Mouse (Mus musculus) MEL (cell line): ENCODE measurements around the gene Olfr805. TPM values are rescaled to one million over a fixed set of nuclear protein-coding genes. Genes with fewer than 3 reads are reported as not detected.

ENCODE experiments used
- DNase-seq: peaks from one replicate; pipeline ENCODE4 v3.0.0; 2011; ENCODE audit warnings: low read depth, low spot score
- H3K27ac ChIP-seq: 2 replicates; pipeline ENCODE4 v1.5.1; 2012; ENCODE audit warnings: low read depth, mild to moderate bottlenecking, control low read depth, low read length, moderate library complexity; ENCODE audit not compliant: control insufficient read depth
- H3K27me3 ChIP-seq, 2 experiments: fragments of 150-350 bp in 1 of 2; sonication (generic) in 1 of 2; 2 replicates each; pipeline ENCODE4 v1.6.1; 2012; ENCODE audit warnings: low read length in 2 of 2, mild to moderate bottlenecking in 2 of 2, improper control_type of control experiment in 1 of 2, moderate library complexity in 1 of 2; ENCODE audit not compliant: insufficient read depth in 2 of 2, control insufficient read depth in 1 of 2
- H3K36me3 ChIP-seq, 2 experiments: 2 replicates each; pipeline ENCODE4 v1.6.1; 2012 to 2014; ENCODE audit warnings: low read length in 2 of 2, improper control_type of control experiment in 1 of 2, inconsistent platforms in 1 of 2, mild to moderate bottlenecking in 1 of 2; ENCODE audit not compliant: insufficient read depth in 2 of 2, control insufficient read depth in 1 of 2
- H3K4me1 ChIP-seq, 2 experiments: fragments of 150-350 bp in 1 of 2; sonication (generic) in 1 of 2; 2 replicates each; pipeline ENCODE4 v1.6.1; 2012; ENCODE audit warnings: low read length in 2 of 2, improper control_type of control experiment in 1 of 2, mild to moderate bottlenecking in 1 of 2; ENCODE audit not compliant: insufficient read depth in 2 of 2, control insufficient read depth in 1 of 2
- H3K4me3 ChIP-seq, 2 experiments: fragments of 150-350 bp in 1 of 2; sonication (generic) in 1 of 2; 2 replicates each; pipeline ENCODE4 v1.5.1; 2012; ENCODE audit warnings: low read depth in 2 of 2, low read length in 2 of 2, mild to moderate bottlenecking in 2 of 2, moderate library complexity in 2 of 2, control low read depth in 1 of 2, improper control_type of control experiment in 1 of 2; ENCODE audit not compliant: control insufficient read depth in 1 of 2, insufficient read depth in 1 of 2
- H3K79me2 ChIP-seq: 2 replicates; pipeline ENCODE4 v1.6.1; 2012; ENCODE audit warnings: mild to moderate bottlenecking, low read length, moderate library complexity; ENCODE audit not compliant: control insufficient read depth, poor library complexity, insufficient read depth
- H3K9ac ChIP-seq: 2 replicates; pipeline ENCODE4 v1.6.1; 2012; ENCODE audit warnings: low read depth, mild to moderate bottlenecking, control low read depth, low read length, moderate library complexity; ENCODE audit not compliant: control insufficient read depth, poor library complexity, severe bottlenecking
- H3K9me3 ChIP-seq: fragments of 150-350 bp; sonication (generic); replicated peaks from 2 replicates; pipeline ENCODE4 v1.6.1; 2012; ENCODE audit warnings: mild to moderate bottlenecking, low read length, improper control_type of control experiment, moderate library complexity; ENCODE audit not compliant: insufficient read depth
- BHLHE40 ChIP-seq: IDR thresholded peaks from 2 replicates; pipeline ENCODE4 v1.6.1; 2012; ENCODE audit warnings: low read depth, mild to moderate bottlenecking, inconsistent platforms, low read length, improper control_type of control experiment, borderline replicate concordance
- CTCF ChIP-seq, 3 experiments: IDR thresholded peaks in 2 of 3; conservative IDR thresholded peaks in 1 of 3; 2 replicates each; pipeline ENCODE4 v1.5.1; 2011 to 2012; ENCODE audit warnings: low read length in 3 of 3, low read depth in 2 of 3, mild to moderate bottlenecking in 2 of 3, improper control_type of control experiment in 1 of 3, inconsistent platforms in 1 of 3, mixed read lengths in 1 of 3, moderate library complexity in 1 of 3; ENCODE audit not compliant: control insufficient read depth in 1 of 3, insufficient read depth in 1 of 3, poor library complexity in 1 of 3, severe bottlenecking in 1 of 3
- E2F4 ChIP-seq: IDR thresholded peaks from 2 replicates; pipeline ENCODE4 v1.6.1; 2011; ENCODE audit warnings: low read depth, low read length, improper control_type of control experiment, borderline replicate concordance
- ELF1 ChIP-seq: IDR thresholded peaks from 2 replicates; pipeline ENCODE4 v1.6.1; 2014; ENCODE audit warnings: low read depth, mild to moderate bottlenecking, inconsistent platforms, low read length, improper control_type of control experiment, moderate library complexity
- GATA1 ChIP-seq: IDR thresholded peaks from 2 replicates; pipeline ENCODE4 v1.6.1; 2011; ENCODE audit warnings: low read depth, low read length, improper control_type of control experiment
- HCFC1 ChIP-seq: IDR thresholded peaks from 2 replicates; pipeline ENCODE4 v1.6.1; 2012; ENCODE audit warnings: low read depth, mild to moderate bottlenecking, inconsistent platforms, low read length, improper control_type of control experiment, moderate library complexity
- JUND ChIP-seq: IDR thresholded peaks from 2 replicates; pipeline ENCODE4 v1.6.1; 2011; ENCODE audit warnings: low read depth, mild to moderate bottlenecking, improper control_type of control experiment, low read length
- KAT2A ChIP-seq: conservative IDR thresholded peaks from 2 replicates; pipeline ENCODE4 v1.6.1; 2012; ENCODE audit warnings: low read depth, low read length, improper control_type of control experiment, inconsistent platforms
- MAX ChIP-seq: IDR thresholded peaks from 2 replicates; pipeline ENCODE4 v1.6.1; 2011; ENCODE audit warnings: low read length, improper control_type of control experiment
- MAZ ChIP-seq: IDR thresholded peaks from 2 replicates; pipeline ENCODE4 v1.6.1; 2012; ENCODE audit warnings: low read depth, mild to moderate bottlenecking, inconsistent platforms, low read length, improper control_type of control experiment
- MEF2A ChIP-seq: IDR thresholded peaks from 2 replicates; pipeline ENCODE4 v1.6.1; 2014; ENCODE audit warnings: low read depth, mild to moderate bottlenecking, inconsistent platforms, low read length, improper control_type of control experiment; ENCODE audit not compliant: poor library complexity, insufficient replicate concordance, severe bottlenecking; ENCODE audit errors: extremely low read depth
- NRF1 ChIP-seq: IDR thresholded peaks from 2 replicates; pipeline ENCODE4 v1.6.1; 2014; ENCODE audit warnings: low read depth, mild to moderate bottlenecking, inconsistent platforms, low read length, improper control_type of control experiment, moderate library complexity; ENCODE audit not compliant: poor library complexity, insufficient read depth, severe bottlenecking
- RAD21 ChIP-seq: IDR thresholded peaks from 2 replicates; pipeline ENCODE4 v1.6.1; 2011; ENCODE audit warnings: mild to moderate bottlenecking, low read depth, low read length, improper control_type of control experiment
- TAL1 ChIP-seq: IDR thresholded peaks from 2 replicates; pipeline ENCODE4 v1.6.1; 2012; ENCODE audit warnings: mild to moderate bottlenecking, inconsistent platforms, low read length, moderate library complexity, mixed read lengths
- TCF12 ChIP-seq: IDR thresholded peaks from 2 replicates; pipeline ENCODE4 v1.6.1; 2014; ENCODE audit warnings: low read depth, mild to moderate bottlenecking, inconsistent platforms, low read length, improper control_type of control experiment, moderate library complexity
- UBTF ChIP-seq: IDR thresholded peaks from 2 replicates; pipeline ENCODE4 v1.6.1; 2012; ENCODE audit warnings: low read depth, mild to moderate bottlenecking, inconsistent platforms, low read length, improper control_type of control experiment, moderate library complexity, borderline replicate concordance; ENCODE audit not compliant: insufficient read depth
- USF1 ChIP-seq: IDR thresholded peaks from 2 replicates; pipeline ENCODE4 v1.6.1; 2014; ENCODE audit warnings: low read depth, mild to moderate bottlenecking, inconsistent platforms, low read length, improper control_type of control experiment, moderate library complexity
- USF2 ChIP-seq, 2 experiments: IDR thresholded peaks; 2 replicates each; pipeline ENCODE4 v1.6.1; 2011 to 2012; ENCODE audit warnings: improper control_type of control experiment in 2 of 2, low read length in 2 of 2, borderline replicate concordance in 1 of 2, inconsistent platforms in 1 of 2, low read depth in 1 of 2, mild to moderate bottlenecking in 1 of 2; ENCODE audit not compliant: insufficient read depth in 1 of 2
- ZC3H11A ChIP-seq: IDR thresholded peaks from 2 replicates; pipeline ENCODE4 v1.6.1; 2012; ENCODE audit warnings: low read depth, mild to moderate bottlenecking, inconsistent platforms, low read length, improper control_type of control experiment
- ZKSCAN1 ChIP-seq: IDR thresholded peaks from 2 replicates; pipeline ENCODE4 v1.6.1; 2012; ENCODE audit warnings: low read depth, mild to moderate bottlenecking, inconsistent platforms, low read length, improper control_type of control experiment, moderate library complexity
- ZMIZ1 ChIP-seq: IDR thresholded peaks from 2 replicates; pipeline ENCODE4 v1.6.1; 2012; ENCODE audit warnings: low read depth, mild to moderate bottlenecking, inconsistent platforms, low read length, improper control_type of control experiment, moderate library complexity
- ZNF384 ChIP-seq: IDR thresholded peaks from 2 replicates; pipeline ENCODE4 v1.6.1; 2012; ENCODE audit warnings: low read depth, mild to moderate bottlenecking, inconsistent platforms, low read length, improper control_type of control experiment
- polyA plus RNA-seq, 2 experiments: library from polyadenylated mRNA; stranded (reverse) in 1 of 2; unstranded in 1 of 2; fragments of >175 nt in 1 of 2; fragments of >200 nt in 1 of 2; gene quantifications; 2 replicates each; pipeline versions ENCODE4 v1.2.1 to v1.2.4; 2012; ENCODE audit warnings: low replicate concordance in 2 of 2, low read depth in 1 of 2; ENCODE audit not compliant: insufficient read length in 2 of 2, insufficient read depth in 1 of 2, missing spikeins in 1 of 2
- total RNA-seq: library from RNA; depleted of rRNA; stranded (reverse); fragments of 300-350 nt; gene quantifications from 2 replicates; pipeline ENCODE4 v1.2.3, GENCODE M21; 2012

Gene Olfr805
- total and polyA plus RNA-seq, 3 experiments, result not detected

DNA sequence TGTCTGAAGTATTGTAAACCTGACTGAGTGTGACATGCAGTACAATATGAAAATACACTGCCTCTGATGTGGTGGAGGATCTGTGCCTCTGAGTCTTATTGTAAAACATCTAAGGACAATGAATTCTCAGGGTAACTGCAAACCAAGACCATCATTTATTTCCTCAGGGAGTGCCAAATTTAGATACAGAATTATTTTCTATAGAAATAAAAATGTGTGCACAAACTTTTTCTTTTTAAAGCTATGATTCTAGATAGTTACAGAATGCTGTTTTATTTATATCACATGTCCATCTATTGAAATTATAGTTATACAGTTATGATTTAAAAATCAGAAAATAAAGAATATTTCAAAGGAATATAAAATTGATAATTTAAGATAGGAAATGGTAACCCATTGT lies 12.6 kb upstream of the Olfr805 start, which contains the start of gene Olfr806:
Gene Olfr806, minus strand, starts transcription at position 101 of the 400 bp plus-strand sequence.
- H3K79me2 ChIP-seq, result no peaks in the 10 kb centered on the region
- no peak for DNase-seq
- no peak within 1 kb of the TSS for H3K9ac ChIP-seq
- H3K27ac ChIP-seq, result no peak within 1 kb of the TSS
- no peaks in the 10 kb centered on the region for H3K27me3 ChIP-seq
- no peaks in the 10 kb centered on the region for H3K9me3 ChIP-seq
- no peaks in the 10 kb centered on the region for H3K4me1 ChIP-seq
- H3K4me3 ChIP-seq, result no peak within 1 kb of the TSS
- TF ChIP-seq RAD21 (no peak), ZC3H11A (no peak), KAT2A (no peak)
- no peaks in the 10 kb centered on the region for H3K36me3 ChIP-seq

DNA sequence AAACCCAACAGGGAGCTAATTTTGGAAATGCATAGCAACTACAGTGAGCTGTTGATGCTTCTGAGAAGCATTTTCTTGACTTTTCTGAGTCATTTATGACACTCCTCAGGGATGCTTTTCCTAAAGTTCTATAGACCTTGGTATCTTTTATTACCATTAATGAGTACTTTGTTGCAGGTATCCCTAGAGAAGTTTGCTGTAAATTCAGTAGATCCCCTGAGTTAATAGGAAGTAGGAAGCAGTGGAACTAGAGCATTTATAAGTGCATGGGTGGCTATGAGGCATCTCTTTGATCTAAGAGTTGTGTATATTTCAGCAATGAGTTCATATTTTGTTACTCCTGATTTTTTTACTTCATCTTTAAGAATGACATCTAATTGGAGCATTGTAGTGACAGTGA lies 26.3 kb downstream of the Olfr805 start, which contains the start of gene Olfr804:
Gene Olfr804, plus strand, starts transcription at position 301 of the 400 bp plus-strand sequence.
- H3K36me3 ChIP-seq, result no peaks in the 10 kb centered on the region
- H3K9me3 ChIP-seq, result no peaks in the 10 kb centered on the region
- no peaks in the 10 kb centered on the region for H3K79me2 ChIP-seq
- no peak within 1 kb of the TSS for H3K27ac ChIP-seq
- H3K4me1 ChIP-seq, result no peaks in the 10 kb centered on the region
- no peak within 1 kb of the TSS for H3K4me3 ChIP-seq
- H3K9ac ChIP-seq, result no peak within 1 kb of the TSS
- no peak for DNase-seq
- H3K27me3 ChIP-seq, result no peaks in the 10 kb centered on the region
- no peak for TF ChIP-seq GATA1
- no peak for TF ChIP-seq NRF1
- TF ChIP-seq USF2 (IDR thresholded peaks at IDR 0.05; ENCODE audit: borderline replicate concordance in 1 of 2, insufficient read depth in 1 of 2, low read depth in 1 of 2, low read length in 2 of 2), result no peak
- TF ChIP-seq MEF2A, result no peak
- TF ChIP-seq TAL1, result no peak
- no peak for TF ChIP-seq E2F4
- no peak for TF ChIP-seq MAX
- no peak for TF ChIP-seq BHLHE40
- TF ChIP-seq MAZ, result no peak
- TF ChIP-seq ZNF384, result no peak
- TF ChIP-seq UBTF, result no peak
- TF ChIP-seq JUND, result no peak
- TF ChIP-seq TCF12, result no peak
- no peak for TF ChIP-seq HCFC1
- no peak for TF ChIP-seq USF1
- no peak for TF ChIP-seq ZMIZ1
- TF ChIP-seq ELF1, result no peak
- TF ChIP-seq CTCF (IDR thresholded peaks at IDR 0.05 in 2 of 3, conservative IDR thresholded peaks at IDR 0.05 in 1 of 3; ENCODE audit: control insufficient read depth in 1 of 3, insufficient read depth in 1 of 3, low read depth in 2 of 3, low read length in 3 of 3, poor library complexity in 1 of 3, severe bottlenecking in 1 of 3), result no peak
- no peak for TF ChIP-seq ZKSCAN1
- TF ChIP-seq KAT2A, result no peak
